Mouse (Mus musculus) cerebellum, adult 2 months (tissue): ENCODE measurements around the gene Sema3c. TPM values are rescaled to one million over a fixed set of nuclear protein-coding genes. Genes with fewer than 3 reads are reported as not detected.

Experiments used
- DNase-seq, 2 experiments: peaks; one replicate each; pipeline ENCODE4 v3.0.0; 2021
- H3K27ac ChIP-seq: fragments of 200-500 bp; 2 replicates; pipeline ENCODE4 v1.5.1; 2012; ENCODE audit warnings: low read length, control low read depth, inconsistent platforms; ENCODE audit not compliant: insufficient read depth
- H3K27me3 ChIP-seq: fragments of 200-500 bp; 2 replicates; pipeline ENCODE4 v1.6.1; 2012; ENCODE audit warnings: inconsistent platforms, mild to moderate bottlenecking, low read length, moderate library complexity; ENCODE audit not compliant: control insufficient read depth, insufficient read depth
- H3K4me1 ChIP-seq: fragments of 200-500 bp; 2 replicates; pipeline ENCODE4 v1.6.1; 2011; ENCODE audit warnings: low read length; ENCODE audit not compliant: control insufficient read depth, insufficient read depth
- H3K4me3 ChIP-seq: fragments of 200-500 bp; replicated peaks from 2 replicates; pipeline ENCODE3; 2011; ENCODE audit warnings: mild to moderate bottlenecking, low read depth, low read length, control low read depth; ENCODE audit not compliant: insufficient read depth
- CTCF ChIP-seq: fragments of 200-500 bp; IDR thresholded peaks from 2 replicates; pipeline ENCODE4 v1.5.1; 2011; ENCODE audit warnings: low read depth, mild to moderate bottlenecking, control low read depth, low read length, moderate library complexity, borderline replicate concordance; ENCODE audit not compliant: insufficient read depth
- POLR2A ChIP-seq: fragments of 200-500 bp; IDR thresholded peaks from 2 replicates; pipeline ENCODE4 v1.6.1; 2011; ENCODE audit warnings: low read length, control low read depth, borderline replicate concordance; ENCODE audit not compliant: insufficient read depth
- WGBS: fragments of 180-500 bp; shearing (Covaris S2); methylation state at CpG from one replicate; pipeline ENCODE4 v1.1.7; 2018; 5-methylcytosine and 5-hydroxymethylcytosine counted together
- polyA plus RNA-seq: library from polyadenylated mRNA; depleted of rRNA; stranded (reverse); fragments of >200 nt; gene quantifications from 2 replicates; pipeline ENCODE4 v1.2.3, GENCODE M21; 2012

Sema3c gene
- polyA plus RNA-seq, 1 experiment, result 6.7 TPM

GRCm38 (mm10) chr5:17574413-17575182, 517 bp downstream of the Sema3c start:
- DNase-seq, result peak; percentile 15
- Histone ChIP-seq H3K4me3 (peak overlapping the region; percentile 42), H3K27ac (no peak overlapping the region), H3K27me3 (no peaks in the 10 kb centered on the region), H3K4me1 (no peaks in the 10 kb centered on the region)
- under 1% methylated on average over 59 of the region's 59 CpGs for WGBS
- TF ChIP-seq CTCF (no peak), POLR2A (no peak)

GRCm38 (mm10) chr5:17575183-17575495, 1.1 kb downstream of the Sema3c start:
- no peak for TF ChIP-seq CTCF
- TF ChIP-seq POLR2A, result no peak
- Histone ChIP-seq H3K27ac (no peak overlapping the region), H3K4me3 (no peak overlapping the region), H3K4me1 (no peaks in the 10 kb centered on the region), H3K27me3 (no peaks in the 10 kb centered on the region)
- 23% methylated on average over 7 of the region's 7 CpGs for WGBS
- no peak for DNase-seq

GRCm38 (mm10) chr5:17576069-17576468, 2.0 kb downstream of the Sema3c start:
- H3K27ac ChIP-seq, result no peak overlapping the region
- DNase-seq, result no peak
- no peaks in the 10 kb centered on the region for H3K4me1 ChIP-seq
- no peaks in the 10 kb centered on the region for H3K27me3 ChIP-seq
- WGBS, result 52% methylated on average over 2 of the region's 2 CpGs
- H3K4me3 ChIP-seq, result no peak overlapping the region
- TF ChIP-seq CTCF, result no peak

GRCm38 (mm10) chr5:17582047-17582515, 8.0 kb downstream of the Sema3c start:
- H3K4me1 ChIP-seq, result no peaks in the 10 kb centered on the region
- no peaks in the 10 kb centered on the region for H3K27me3 ChIP-seq
- no peak overlapping the region for H3K4me3 ChIP-seq
- no peak for DNase-seq
- no peak overlapping the region for H3K27ac ChIP-seq
- TF ChIP-seq CTCF (no peak), POLR2A (no peak)
- 57% methylated on average over 2 of the region's 2 CpGs for WGBS

- Histone ChIP-seq H3K27me3 (no peaks in the 10 kb centered on the region), H3K4me3 (no peak overlapping the region), H3K27ac (no peak overlapping the region), H3K4me1 (no peaks in the 10 kb centered on the region)
- TF ChIP-seq CTCF (no peak), POLR2A (no peak)
- WGBS, result 63% methylated on average over 2 of the region's 2 CpGs
- no peak for DNase-seq
Observed at GRCm38 (mm10) chr5:17584299-17584945, 10.3 kb downstream of the Sema3c start.

GRCm38 (mm10) chr5:17586518-17587210, 12.6 kb downstream of the Sema3c start:
- TF ChIP-seq CTCF, result no peak
- no peak for TF ChIP-seq POLR2A
- Histone ChIP-seq H3K4me1 (no peaks in the 10 kb centered on the region), H3K4me3 (no peak overlapping the region), H3K27me3 (no peaks in the 10 kb centered on the region), H3K27ac (no peak overlapping the region)
- no peak for DNase-seq
- 42% methylated on average over 2 of the region's 2 CpGs for WGBS

GRCm38 (mm10) chr5:17591908-17592307, 17.8 kb downstream of the Sema3c start:
- WGBS, result 94% methylated on average over 3 of the region's 3 CpGs
- no peak for DNase-seq
- no peak for TF ChIP-seq CTCF
- TF ChIP-seq POLR2A, result no peak
- H3K27me3 ChIP-seq, result no peaks in the 10 kb centered on the region
- H3K27ac ChIP-seq, result no peak overlapping the region
- H3K4me3 ChIP-seq, result no peak overlapping the region
- H3K4me1 ChIP-seq, result no peaks in the 10 kb centered on the region
